Mouse (Mus musculus) thymus, postnatal 36 days (tissue): ENCODE results near the gene Olfr1393.
"Not testable (repeated sequence)": the region's sequence is repeated elsewhere in the genome, so short reads cannot be mapped to it uniquely, and the experiment has no call there.

Source experiments
- DNase-seq, 2 experiments: peaks; one replicate each; pipeline ENCODE4 v3.0.0; 2022; ENCODE audit warnings: mixed read lengths in 2 of 2

The Olfr1393 gene

DNA sequence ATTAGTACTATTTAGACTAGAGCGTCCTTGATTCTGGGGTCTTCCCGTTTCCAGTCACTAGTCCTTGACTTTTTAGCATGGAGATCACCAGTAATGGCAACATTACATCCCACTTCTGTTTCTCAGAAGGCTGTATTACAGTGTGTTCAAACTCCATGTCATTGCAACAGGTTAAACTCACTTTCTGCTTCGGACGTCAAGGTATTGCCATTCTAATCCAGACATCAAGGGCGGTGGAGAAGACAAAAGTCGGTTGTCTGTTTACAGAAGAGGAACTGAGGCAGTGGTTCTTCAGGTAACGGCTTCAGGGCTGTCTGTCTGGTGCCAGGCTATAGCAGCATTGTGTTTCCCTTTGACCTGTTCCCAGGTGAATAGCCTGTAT, 26.7 kb upstream of the Olfr1393 start:
- no peak for DNase-seq

DNA sequence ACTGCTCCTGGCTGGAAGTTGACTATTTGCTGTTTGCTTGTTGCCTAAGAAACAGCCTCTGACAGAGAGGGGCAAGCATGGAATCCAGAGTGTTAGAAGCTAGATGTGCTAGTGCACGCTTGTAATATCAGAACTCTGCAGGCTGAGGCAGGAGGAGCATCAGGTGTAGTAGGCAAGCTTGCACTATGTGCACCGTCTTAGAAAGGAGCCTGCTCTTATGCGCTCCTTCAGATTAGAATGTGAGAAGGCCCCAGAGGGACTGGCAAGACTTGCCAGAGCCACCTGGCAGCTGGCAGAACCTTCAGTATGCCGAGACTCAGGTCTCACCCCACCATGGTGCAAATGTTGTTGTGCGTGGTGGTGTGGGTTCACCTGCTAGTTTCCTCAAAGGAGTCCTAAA, 26.1 kb upstream of the Olfr1393 start:
- peak; percentile 38 to 66 for DNase-seq

DNA sequence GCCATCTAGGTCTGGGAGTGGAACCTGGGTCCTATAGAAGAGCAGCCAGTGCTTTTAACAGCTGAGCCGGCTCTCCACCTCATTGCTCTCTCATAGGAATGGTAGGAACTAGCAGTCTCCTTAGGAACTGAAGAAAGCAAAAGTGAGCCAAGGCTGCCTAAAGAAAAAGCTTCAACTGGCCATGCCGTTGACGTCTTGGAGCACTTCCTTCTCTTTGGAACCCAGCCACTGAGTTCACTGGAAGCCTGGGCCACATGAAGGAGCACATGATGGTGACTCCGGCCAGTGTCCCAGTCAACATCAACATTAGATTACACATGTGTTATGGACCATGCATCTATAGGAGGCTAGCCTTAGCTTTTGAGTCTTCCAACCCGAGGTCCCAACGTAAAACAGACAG, 25.1 kb upstream of the Olfr1393 start:
- DNase-seq, result no peak

DNA sequence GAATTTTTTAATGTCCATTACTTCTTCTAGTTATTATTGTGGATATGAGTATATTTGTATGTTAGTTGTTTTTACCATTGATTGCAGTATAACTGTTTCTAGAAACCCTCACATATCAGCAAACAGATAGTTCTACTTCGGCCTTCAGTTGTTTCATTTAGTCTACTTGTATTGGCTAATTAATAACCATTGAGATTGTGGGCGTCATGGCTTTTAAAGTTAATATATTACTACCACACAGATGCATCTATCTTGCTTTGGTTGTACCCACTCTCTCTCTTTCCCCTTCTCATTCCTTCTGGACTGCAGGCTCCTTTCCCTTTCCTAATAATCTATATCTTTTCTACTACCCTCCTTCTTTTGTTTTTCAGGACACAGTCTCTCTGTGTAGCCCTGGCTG, 18.8 kb upstream of the Olfr1393 start:
- DNase-seq, result no peak

- no peak for DNase-seq
Observed at GRCm38 (mm10) chr11:49259829-49260228, 18.3 kb upstream of the Olfr1393 start.

DNA sequence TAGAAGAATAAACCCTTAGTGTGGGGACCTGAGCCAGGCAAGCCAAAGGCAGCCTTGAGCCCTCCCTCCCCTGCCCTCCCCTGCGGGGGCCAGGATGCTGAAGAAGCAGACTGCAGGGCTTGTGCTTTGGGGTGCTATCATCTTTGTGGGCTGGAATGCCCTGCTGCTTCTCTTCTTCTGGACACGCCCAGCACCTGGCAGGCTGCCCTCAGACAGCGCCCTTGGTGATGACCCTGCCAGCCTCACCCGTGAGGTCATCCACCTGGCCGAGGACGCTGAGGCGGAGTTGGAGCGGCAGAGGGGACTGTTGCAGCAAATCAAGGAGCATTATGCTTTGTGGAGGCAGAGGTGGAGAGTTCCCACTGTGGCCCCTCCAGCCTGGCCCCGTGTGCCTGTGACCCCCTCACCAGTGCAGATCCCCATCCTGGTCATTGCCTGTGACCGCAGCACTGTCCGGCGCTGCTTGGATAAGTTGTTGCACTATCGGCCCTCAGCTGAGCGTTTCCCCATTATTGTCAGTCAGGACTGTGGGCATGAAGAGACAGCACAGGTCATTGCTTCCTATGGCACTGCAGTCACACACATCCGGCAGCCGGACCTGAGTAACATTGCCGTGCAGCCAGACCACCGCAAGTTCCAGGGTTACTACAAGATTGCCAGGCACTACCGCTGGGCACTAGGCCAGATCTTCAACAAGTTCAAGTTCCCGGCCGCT, 17.3 kb upstream of the Olfr1393 start:
- DNase-seq, result peak in 1 of 2 experiments; percentile 12

- DNase-seq, result no peak
Observed at GRCm38 (mm10) chr11:49261313-49261855, 16.7 kb upstream of the Olfr1393 start.

DNA sequence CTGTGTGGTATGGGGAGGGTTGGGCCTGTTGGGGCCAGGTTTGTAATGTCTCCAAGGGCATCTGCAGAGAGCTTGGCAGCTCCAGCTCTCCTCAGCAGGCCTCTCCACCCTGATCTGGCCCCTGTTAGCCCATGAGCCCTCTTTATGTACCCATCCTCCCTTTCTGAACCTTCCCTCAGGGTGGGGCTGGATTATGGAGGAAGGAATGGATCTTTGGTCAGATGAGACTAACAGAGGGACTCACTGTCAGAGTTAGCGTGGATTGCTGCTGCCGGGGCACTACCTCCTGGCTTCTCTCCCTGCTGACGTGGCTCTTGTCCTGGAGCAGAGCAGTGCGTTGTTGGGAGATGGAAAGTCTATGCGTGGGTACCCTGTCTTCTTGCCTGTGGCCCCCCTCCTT, 15.8 kb upstream of the Olfr1393 start:
- no peak for DNase-seq

GRCm38 (mm10) chr11:49263149-49263548, 15.0 kb upstream of the Olfr1393 start:
- DNase-seq, result no peak

GRCm38 (mm10) chr11:49264081-49264480, 14.0 kb upstream of the Olfr1393 start:
- no peak for DNase-seq

DNA sequence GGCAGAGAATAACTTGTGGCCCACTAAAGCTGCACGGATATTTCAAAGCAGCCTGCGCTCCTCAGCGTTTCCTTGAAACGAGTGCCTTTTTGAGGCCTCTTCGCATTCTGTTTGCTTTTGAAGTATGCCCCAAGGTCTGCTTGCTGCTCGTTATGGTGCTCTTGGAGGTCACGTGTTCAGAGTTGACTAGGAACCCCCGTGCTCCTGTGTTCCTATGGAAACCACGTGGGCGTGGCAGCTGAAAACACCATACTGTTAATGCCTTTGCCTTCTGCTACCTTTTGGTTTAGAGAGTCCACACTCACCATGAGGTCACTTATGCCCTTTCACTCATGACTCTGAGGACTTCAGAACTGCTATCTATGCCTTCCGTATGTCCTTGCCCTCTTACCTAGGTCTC, 13.5 kb upstream of the Olfr1393 start:
- DNase-seq, result no peak

DNA sequence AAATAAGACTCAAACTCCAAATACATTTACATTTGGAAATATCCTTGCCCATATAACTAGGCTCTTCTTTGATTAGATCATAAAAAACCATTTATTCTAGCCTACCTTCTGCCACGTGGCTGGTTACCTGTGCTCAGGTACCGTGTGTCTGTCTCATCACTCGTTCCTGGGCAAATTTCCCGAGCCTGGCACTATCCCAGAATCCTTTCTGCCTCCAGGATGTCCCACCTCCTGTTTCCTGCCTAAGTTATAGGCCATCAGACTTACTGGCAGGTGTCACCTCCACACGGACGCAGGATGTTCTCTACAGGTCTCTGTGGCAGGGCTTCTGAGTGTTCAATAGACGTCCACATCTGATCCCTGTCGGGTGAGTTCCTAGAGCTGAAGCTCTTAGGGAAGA, 13.0 kb upstream of the Olfr1393 start:
- DNase-seq, result no peak

- no peak for DNase-seq
Observed at GRCm38 (mm10) chr11:49266671-49267070, 11.4 kb upstream of the Olfr1393 start.

DNA sequence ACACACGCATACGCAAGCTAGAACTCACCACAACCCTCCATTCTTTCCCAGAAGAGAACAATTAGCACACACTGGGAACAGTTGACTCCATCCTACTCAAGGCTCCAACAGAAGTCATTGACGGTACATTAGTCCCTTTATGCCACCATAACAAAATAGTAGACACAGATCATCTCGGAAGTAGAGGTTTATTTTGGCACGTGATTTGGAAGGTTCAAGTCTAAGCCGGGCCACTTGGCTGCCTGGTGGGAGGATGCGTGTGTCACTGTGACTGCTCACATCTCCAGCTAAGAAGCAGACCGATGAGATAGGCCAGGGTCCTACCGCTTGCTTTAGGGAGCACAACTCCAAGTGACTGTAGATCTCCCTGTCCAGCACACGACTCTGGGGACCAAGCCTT, 10.8 kb upstream of the Olfr1393 start:
- DNase-seq, result no peak

DNA sequence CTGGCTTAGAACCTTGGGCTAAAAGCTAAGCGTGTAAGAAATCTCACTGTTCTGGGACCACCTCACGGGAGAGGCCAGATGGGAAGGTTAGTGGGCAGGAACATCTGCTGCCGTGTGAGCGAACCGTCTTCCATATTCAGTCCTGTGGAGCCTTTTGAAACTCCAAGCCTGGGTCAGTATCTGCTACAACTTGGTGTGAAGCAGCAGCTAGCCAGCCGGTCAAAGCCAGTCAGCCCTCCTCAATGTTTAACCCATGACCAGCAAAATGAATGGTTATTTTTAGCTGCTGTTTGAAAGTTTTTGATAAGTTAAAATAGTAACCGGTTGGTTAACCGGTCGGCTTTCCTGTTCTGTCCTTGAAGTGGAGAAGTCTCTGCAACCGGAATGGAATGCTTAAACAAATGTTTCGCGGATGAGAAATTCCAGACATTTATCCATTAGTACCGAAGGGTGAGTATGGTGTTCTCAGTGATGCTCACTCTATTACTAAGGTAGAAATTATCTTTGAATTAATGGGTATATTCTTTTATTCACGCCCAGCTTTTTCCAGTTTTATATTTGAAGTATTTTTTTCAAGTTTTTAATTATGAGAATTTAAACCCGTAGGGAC, 10.0 kb upstream of the Olfr1393 start:
- no peak for DNase-seq

- DNase-seq, result no peak
Observed at GRCm38 (mm10) chr11:49269761-49270160, 8.3 kb upstream of the Olfr1393 start.

GRCm38 (mm10) chr11:49270368-49270767, 7.7 kb upstream of the Olfr1393 start:
- DNase-seq, result no peak

DNA sequence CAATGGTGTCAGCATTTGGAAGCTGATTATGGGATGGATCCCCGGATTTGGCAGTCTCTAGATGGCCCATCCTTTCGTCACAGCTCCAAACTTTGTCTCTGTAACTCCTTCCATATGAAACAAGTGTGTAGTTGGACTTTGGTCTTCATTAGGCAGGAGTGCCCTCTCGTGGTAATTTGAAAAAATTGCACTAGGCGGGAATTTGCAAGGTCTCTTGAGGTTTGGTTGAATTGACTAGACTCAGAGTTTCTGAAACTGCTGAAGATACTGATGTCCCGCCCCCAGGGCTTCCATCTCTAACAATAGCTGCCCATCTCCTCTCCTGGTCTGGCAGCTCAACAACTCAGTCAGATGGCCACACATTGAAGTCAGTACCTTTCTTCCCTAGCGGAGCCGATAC, 6.8 kb upstream of the Olfr1393 start:
- peak; percentile 29 to 33 for DNase-seq

DNA sequence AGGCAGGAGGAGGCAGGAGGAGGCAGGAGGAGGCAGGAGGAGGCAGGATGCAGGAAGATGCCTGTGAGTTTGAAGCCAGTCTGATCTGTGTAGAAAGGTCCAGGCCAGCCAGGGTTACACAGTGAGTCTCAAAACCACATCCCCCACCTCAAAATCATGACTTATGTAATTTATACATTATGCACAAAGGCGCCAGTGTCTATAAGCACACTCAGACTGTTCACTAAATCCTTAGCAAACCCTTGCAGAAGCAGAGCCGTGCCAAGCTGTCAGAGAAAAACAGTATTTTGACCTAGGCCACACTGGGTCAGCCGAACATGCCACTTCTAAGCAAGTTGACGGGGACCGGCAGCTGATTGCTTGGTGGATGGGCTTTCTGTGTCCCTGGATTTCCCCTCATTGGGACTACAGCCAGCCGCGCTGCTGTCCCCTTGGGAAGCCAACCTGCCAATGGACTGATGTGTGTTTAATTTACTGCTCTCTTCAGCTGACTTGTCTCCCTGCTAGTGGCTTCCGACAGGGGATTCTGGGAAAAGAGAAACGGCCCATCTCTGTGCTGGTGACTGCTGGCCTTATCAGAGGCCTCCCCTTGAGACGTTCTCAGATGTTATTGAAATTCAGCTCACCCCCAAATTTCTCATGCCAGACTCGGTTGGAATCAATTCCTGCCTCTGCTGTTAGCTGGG, 4.1 kb upstream of the Olfr1393 start:
- no peak for DNase-seq

- not testable (repeated sequence) for DNase-seq
Observed at GRCm38 (mm10) chr11:49284982-49285381, 6.9 kb downstream of the Olfr1393 start, which contains the start of gene Olfr1392. Gene Olfr1392, plus strand, starts transcription at chr11:49285282.

- DNase-seq, result no peak
Observed at GRCm38 (mm10) chr11:49287251-49287650, 9.1 kb downstream of the Olfr1393 start.

DNA sequence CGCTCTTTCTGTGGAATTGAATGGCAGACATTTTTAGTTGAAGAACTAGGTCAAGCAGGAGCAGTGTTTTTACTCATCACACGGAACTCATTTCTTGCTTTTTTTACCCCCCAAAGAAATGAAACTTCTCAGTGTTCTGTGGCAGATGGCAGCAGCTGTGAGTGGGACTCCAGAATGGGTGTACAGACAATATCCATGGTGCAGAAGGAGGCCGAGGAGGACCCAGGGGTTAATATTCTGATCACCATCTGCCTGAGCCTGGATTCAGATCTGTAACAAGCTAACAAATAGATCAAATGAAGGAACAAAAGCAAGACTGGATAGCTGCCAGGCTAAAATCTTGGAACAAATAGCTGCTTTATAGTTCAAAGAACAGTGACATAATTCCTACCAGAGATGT, 14.7 kb downstream of the Olfr1393 start:
- DNase-seq, result no peak

DNA sequence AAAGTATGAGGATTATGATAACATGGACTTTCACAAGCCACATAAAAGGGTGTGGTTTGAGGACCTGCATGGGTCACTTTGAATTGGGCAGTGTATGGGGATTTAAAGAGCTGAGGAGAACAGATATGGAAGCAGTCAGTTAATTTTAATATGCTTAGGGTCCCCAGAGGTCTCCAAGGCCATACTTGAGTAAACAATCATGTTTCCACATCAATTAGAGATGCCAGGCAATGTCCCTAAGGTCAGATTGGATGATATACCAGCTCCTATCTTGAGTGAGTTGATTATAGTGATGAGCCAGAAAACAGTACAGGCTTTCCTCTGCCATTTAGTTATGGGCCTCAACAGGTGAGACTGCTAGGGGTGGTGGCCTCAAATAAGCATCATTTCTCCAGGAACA, 26.3 kb downstream of the Olfr1393 start, which contains the start of gene Olfr10:
Olfr10 (plus strand) TSS at position 301 of the 400 bp plus-strand sequence.
- no peak for DNase-seq

DNA sequence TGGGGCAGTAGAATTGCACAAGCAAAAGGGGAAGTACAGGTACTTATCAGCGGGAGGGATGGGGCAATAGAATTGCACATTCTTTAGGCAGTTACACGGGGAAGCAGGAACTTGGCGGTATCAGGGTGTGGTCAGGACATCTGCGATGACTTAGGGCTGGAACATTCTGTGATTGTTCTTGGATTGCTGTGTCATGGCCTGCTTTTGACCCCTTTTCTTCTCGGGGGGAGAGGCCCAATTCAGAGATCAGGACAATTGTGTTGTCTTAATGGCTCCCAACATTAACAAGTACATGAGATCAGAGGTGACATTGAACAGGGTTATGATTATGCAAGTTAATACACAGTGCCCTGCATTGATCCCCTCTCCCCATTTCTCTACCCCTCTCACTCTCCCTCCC, 30.4 kb downstream of the Olfr1393 start:
- DNase-seq, result not testable (repeated sequence)
